Mouse (Mus musculus) heart, postnatal 0 days (tissue): ENCODE results near the gene Bckdhb.

ENCODE experiments used
- CTCF ChIP-seq: IDR thresholded peaks from 2 replicates; pipeline ENCODE4 v1.5.1; 2016; ENCODE audit warnings: antibody characterized with exemption, control low read depth, low read depth
- EP300 ChIP-seq: IDR thresholded peaks from 2 replicates; pipeline ENCODE4 v1.6.1; 2016; ENCODE audit warnings: antibody characterized with exemption, low read depth

DNA sequence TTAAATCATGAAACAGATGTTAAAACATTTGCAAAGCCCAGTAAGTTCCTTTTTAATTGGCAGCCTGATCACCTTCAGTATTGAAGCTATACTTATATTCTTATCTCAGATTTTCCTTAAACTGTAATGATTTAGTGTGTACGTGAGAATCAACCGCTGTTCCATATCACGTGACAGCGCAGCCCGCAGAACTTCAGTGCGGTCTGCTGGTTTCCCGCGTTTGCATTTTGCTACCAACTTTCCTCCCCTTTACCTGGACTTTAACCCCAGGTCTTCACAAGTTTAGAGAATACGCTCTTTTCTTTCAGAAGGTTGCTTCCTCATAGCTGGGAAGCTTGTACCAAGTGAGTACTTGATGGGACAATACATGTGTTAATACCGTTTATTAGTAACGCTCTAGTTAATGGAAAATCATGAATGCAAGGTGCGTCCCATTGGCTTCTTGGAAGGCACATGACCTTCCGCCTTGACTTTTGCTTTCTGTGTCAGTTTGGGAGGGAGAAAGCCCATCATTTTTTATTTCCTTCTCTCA is 171.6 kb downstream of the Bckdhb start:
- TF ChIP-seq CTCF: no peak
- no peak for TF ChIP-seq EP300
